Mouse (Mus musculus) gastrocnemius, adult 18-20 months (tissue): ENCODE data around the gene Micu1. TPM values are rescaled to one million over a fixed set of nuclear protein-coding genes. Genes with fewer than 3 reads are reported as not detected.

Experiments used
- DNase-seq: peaks from one replicate; pipeline ENCODE4 v3.0.0; 2021; ENCODE audit warnings: low spot score
- total RNA-seq, 2 experiments: library from RNA; stranded (reverse); gene quantifications; 2 replicates each; pipeline ENCODE4 v1.2.3; 2021

Micu1 gene
- total RNA-seq, 2 experiments from 2014 or later: 55.9 to 61.3 TPM

DNA sequence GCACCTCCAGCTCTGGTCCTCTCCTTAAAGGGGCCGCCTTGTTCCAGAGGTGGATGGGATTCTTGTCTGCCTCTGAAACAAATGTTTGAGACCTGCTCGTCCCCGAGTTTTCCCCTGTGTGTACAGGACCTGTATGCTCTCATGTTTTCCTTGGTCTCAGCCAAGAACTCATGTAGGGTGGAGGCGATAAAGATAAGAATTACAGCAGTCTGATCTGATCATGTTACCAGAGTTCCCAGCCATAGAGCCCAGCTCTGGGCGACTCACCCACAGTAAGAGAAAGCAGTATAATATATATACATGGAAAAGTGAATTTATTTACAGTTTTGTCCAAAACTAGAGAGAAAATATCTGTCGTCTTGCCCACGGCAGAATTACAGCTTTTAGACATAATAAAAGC, 17.7 kb downstream of the Micu1 start:
- DNase-seq: no peak

GRCm38 (mm10) chr10:59721555-59721954, 19.3 kb downstream of the Micu1 start:
- DNase-seq: peak; percentile 7

DNA sequence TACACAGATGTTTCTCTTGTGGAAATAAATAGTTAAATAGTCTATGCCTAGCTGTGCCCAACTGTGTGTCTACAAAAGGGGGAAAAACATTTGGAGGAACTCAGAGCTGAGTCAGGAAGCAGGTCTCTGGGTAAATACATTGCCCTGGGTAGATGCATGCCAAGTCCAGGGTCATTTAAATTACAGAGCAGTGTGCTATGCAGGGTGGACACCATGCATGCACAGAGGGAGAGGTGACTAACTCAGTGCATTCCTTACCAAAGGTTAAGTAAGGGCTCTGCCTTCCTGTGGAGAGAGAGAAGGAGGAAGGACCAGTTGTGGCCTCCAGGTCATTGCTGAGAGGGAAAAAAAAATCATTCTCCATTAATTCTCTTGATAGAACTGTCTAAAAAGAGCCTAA, 22.4 kb downstream of the Micu1 start:
- no peak for DNase-seq

GRCm38 (mm10) chr10:59727251-59727650, 25.0 kb downstream of the Micu1 start:
- DNase-seq: no peak

- no peak for DNase-seq
Observed at GRCm38 (mm10) chr10:59729261-59729660, 27.0 kb downstream of the Micu1 start.

- DNase-seq: no peak
Observed at GRCm38 (mm10) chr10:59729842-59730241, 27.6 kb downstream of the Micu1 start.

- DNase-seq: peak; percentile 33
Observed at GRCm38 (mm10) chr10:59736027-59736598, 33.8 kb downstream of the Micu1 start.

- no peak for DNase-seq
Observed at GRCm38 (mm10) chr10:59741448-59741847, 39.2 kb downstream of the Micu1 start.

GRCm38 (mm10) chr10:59743397-59743796, 41.1 kb downstream of the Micu1 start:
- no peak for DNase-seq

GRCm38 (mm10) chr10:59743969-59744368, 41.7 kb downstream of the Micu1 start:
- no peak for DNase-seq

DNA sequence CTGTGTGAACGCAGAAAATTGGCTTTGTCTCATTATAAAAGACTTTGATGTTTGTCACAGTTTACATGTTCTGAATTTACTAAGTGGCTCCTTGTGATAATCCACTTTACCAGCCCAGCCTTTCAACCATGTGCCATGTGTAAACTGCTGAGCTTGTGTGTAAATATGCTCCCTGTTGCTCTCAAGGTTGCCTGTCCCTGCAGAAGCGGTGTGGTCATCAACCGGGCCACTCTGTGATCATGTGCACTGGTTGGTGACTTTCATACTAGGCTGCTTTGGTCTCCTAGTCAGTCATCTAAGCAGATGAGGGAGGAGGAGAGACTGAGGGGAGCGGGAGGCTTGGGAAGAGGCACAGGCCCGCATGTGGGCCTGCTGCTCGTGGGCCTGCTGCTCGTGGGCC, 45.1 kb downstream of the Micu1 start:
- DNase-seq: no peak

GRCm38 (mm10) chr10:59748699-59749200, 46.5 kb downstream of the Micu1 start:
- DNase-seq: no peak

- no peak for DNase-seq
Observed at GRCm38 (mm10) chr10:59753538-59754069, 51.3 kb downstream of the Micu1 start.

DNA sequence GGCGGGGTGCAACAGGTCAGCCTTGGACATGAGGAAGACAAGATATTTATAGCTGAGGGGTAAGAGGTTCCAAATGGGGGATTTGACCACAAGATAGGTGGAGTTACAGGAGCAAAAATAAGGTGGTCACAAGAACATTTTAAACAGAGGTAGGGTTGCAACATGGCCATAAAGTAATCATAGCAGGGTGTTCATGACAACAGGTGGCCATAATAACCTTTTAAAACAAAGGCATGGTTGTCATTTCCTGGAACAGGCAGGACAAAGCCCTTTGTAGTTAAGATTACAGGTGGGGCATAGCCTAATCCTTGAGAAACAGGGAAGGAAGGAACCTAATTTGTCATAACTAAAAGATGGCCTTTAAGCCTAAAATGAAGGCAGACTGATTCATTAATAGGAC, 51.8 kb downstream of the Micu1 start:
- DNase-seq: no peak

GRCm38 (mm10) chr10:59754901-59755300, 52.6 kb downstream of the Micu1 start:
- no peak for DNase-seq

DNA sequence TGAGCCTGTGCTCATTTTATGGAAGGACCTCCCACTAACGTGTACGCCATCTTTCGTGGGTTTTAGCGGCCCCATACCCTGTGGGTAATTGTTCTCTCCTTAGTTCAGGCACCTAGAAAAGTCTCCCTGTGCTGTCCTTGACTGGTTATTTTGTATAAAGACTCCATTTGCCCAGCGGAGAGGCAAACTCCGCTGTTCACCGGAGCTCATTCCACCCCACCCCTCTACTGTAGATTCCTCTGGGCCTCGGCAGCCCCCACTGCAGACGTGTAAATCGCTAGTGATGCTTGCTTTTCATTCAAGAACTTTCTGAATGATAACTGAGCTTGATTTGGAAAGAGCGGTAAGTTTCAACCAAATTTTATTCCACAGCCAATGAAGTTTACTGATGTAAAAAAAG, 53.4 kb downstream of the Micu1 start:
- no peak for DNase-seq

GRCm38 (mm10) chr10:59756090-59756489, 53.8 kb downstream of the Micu1 start:
- DNase-seq: peak; percentile 2

DNA sequence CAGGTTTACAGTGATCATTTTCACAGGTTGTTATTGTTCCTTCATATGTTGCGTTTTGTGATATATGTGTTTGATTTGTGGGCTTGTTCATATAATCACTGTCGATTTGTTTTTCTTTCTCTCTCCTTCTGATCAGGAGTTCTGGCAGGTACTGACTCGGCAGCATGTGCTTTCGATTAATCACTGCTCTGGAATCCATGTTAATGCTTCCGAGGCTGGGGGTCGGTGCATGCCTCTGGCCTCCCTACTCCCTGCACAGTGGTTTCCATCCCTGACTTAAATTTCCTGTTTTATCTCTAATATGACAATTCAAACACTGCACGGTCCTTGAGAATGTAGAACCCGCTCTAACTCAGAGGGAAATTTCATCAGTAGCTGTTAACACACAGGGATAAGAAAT, 54.3 kb downstream of the Micu1 start:
- no peak for DNase-seq

- DNase-seq: no peak
Observed at GRCm38 (mm10) chr10:59764781-59765180, 62.5 kb downstream of the Micu1 start.

DNA sequence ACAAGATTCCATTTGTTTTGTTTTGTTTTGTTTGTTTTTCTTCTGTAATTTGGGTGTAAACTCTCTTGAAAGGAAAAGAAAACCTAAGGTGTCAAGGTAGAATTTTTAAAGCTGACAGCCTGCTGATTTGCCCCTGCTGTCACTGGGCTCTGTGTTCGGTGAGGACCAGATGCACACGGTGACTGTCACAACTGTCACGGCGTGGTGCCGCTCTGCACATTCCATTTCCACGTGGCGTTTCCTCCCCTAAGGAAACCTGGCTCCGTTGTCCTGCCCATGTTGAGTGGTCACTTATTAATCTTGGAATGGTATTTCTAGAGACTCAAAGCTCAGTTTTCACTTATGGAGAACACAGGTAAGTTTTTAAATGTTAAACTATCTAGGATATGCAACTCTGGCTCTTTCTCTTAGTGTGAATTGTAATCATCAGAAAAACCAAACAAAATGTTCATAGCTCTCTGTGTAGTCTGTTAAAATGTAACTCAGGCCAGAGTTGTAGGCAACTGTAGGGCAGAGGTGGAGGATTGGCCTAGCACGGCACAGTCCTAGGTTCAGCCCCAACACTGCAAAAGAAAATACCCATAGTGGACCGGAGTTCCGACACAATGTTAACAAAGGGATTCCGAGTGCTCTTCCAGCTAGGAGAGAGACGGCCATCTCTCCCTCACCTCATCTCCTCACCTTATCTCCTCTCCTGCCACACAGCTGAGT, 66.2 kb downstream of the Micu1 start:
- DNase-seq: no peak

DNA sequence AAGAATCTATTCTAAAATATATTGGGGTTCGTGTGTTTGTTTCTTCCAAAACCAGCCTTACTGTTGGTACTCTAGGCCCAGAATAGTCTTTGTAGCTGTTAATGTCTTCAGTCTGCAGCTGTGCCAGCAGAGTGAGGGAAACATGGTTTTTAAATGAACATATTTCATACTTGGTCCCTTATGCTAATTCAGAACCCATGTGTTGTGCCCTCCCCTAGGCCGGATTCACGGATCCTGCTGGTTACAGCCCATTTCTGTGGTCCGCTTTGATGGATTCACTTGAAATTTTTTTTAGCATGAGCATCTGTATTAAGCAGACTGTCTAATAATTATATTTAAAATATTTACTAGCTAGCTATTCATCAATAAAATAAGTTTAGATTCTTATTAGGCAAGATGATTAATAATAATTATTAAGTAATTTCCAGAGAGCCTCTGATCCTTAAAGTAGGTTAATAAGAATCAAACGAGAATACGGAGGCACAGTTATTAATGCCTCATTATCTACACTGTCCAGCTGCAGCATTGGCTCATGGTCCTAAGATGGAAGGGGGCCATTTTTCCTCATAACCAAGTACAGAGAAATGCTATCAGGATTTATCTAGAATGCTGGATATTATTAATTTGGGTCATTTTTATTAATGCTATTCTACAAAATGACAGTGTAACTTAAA, 69.2 kb downstream of the Micu1 start:
- no peak for DNase-seq

- DNase-seq: no peak
Observed at GRCm38 (mm10) chr10:59772049-59772397, 69.7 kb downstream of the Micu1 start.
